Mouse (Mus musculus) hindbrain, embryonic 12.5 days (tissue): ENCODE results near the gene Trpm3. TPM values are rescaled to one million over a fixed set of nuclear protein-coding genes. Genes with fewer than 3 reads are reported as not detected.

Experiments
- ATAC-seq: fragments of 200-750 bp; cut with Nextera tagmentation; 2 replicates; pipeline ENCODE4 v1.8.0; 2017; ENCODE audit warnings: moderate TSS enrichment; ENCODE audit not compliant: low FRiP score
- H3K27ac ChIP-seq: fragments of 300-500 bp; sonication (generic); 2 replicates; pipeline ENCODE4 v1.5.1; 2016; ENCODE audit warnings: mild to moderate bottlenecking
- H3K27me3 ChIP-seq: fragments of 300-500 bp; sonication (generic); 2 replicates; pipeline ENCODE4 v1.6.1; 2016; ENCODE audit warnings: mild to moderate bottlenecking
- H3K36me3 ChIP-seq: fragments of 300-500 bp; sonication (generic); 2 replicates; pipeline ENCODE4 v1.6.1; 2016; ENCODE audit warnings: mild to moderate bottlenecking
- H3K4me1 ChIP-seq: fragments of 300-500 bp; sonication (generic); 2 replicates; pipeline ENCODE4 v1.6.1; 2016
- H3K4me2 ChIP-seq: fragments of 300-500 bp; sonication (generic); replicated peaks from 2 replicates; pipeline ENCODE4 v1.6.1; 2016; ENCODE audit warnings: mild to moderate bottlenecking
- H3K4me3 ChIP-seq: fragments of 300-500 bp; sonication (generic); 2 replicates; pipeline ENCODE4 v1.5.1; 2016; ENCODE audit warnings: mild to moderate bottlenecking
- H3K9ac ChIP-seq: fragments of 300-500 bp; sonication (generic); 2 replicates; pipeline ENCODE4 v1.6.1; 2016; ENCODE audit warnings: mild to moderate bottlenecking, moderate library complexity
- H3K9me3 ChIP-seq: fragments of 300-500 bp; sonication (generic); replicated peaks from 2 replicates; pipeline ENCODE4 v1.6.1; 2016; ENCODE audit warnings: mild to moderate bottlenecking
- WGBS: fragments of 180-500 bp; shearing (Covaris S2); methylation state at CpG from one replicate; pipeline ENCODE4 v1.1.7; 2016; 5-methylcytosine and 5-hydroxymethylcytosine counted together
- polyA plus RNA-seq: library from polyadenylated mRNA; unstranded; fragments of >200 nt; fragmentation: Nextera tagmentation; extraction: Ambion mirVana; gene quantifications from 2 replicates; pipeline ENCODE4 v1.2.1, GENCODE M21; 2016

Gene Trpm3
- 21.4 and 23.8 TPM in 2 replicates for polyA plus RNA-seq

- peak; percentile 94 for ATAC-seq
- Histone ChIP-seq H3K27ac (no peak within 1 kb of the TSS), H3K36me3 (no peaks in the 10 kb centered on the region), H3K4me3 (peak within 1 kb of the TSS; percentile 39), H3K9me3 (no peaks in the 10 kb centered on the region), H3K4me2 (peak within 1 kb of the TSS; percentile 88), H3K4me1 (peaks cover 8% of the 10 kb centered on the region), H3K27me3 (peaks cover 8% of the 10 kb centered on the region; the same call in 1 of the 2 replicates), H3K9ac (peak within 1 kb of the TSS; percentile 51)
- under 1% methylated on average over 39 of the region's 39 CpGs for WGBS
Measured at GRCm38 (mm10) chr19:22138590-22139421, at the start of gene Trpm3. TSS of gene Trpm3 (plus strand) at chr19:22139046.

- H3K9me3 ChIP-seq, result no peaks in the 10 kb centered on the region
- H3K27ac ChIP-seq, result no peak overlapping the region
- ATAC-seq, result no peak
- H3K4me3 ChIP-seq, result no peak overlapping the region
- no peaks in the 10 kb centered on the region for H3K27me3 ChIP-seq
- H3K4me1 ChIP-seq, result no peaks in the 10 kb centered on the region
- H3K9ac ChIP-seq, result no peak overlapping the region
- H3K4me2 ChIP-seq, result no peak overlapping the region
- H3K36me3 ChIP-seq, result no peaks in the 10 kb centered on the region
- 48% methylated on average over 4 of the region's 4 CpGs for WGBS
Measured at GRCm38 (mm10) chr19:22100582-22100981, 38.3 kb upstream of the Trpm3 start.

GRCm38 (mm10) chr19:22103865-22104264, 35.0 kb upstream of the Trpm3 start:
- H3K9ac ChIP-seq, result no peak overlapping the region
- H3K27ac ChIP-seq, result no peak overlapping the region
- H3K36me3 ChIP-seq, result no peaks in the 10 kb centered on the region
- no peaks in the 10 kb centered on the region for H3K9me3 ChIP-seq
- no peak overlapping the region for H3K4me3 ChIP-seq
- no peak overlapping the region for H3K4me2 ChIP-seq
- WGBS, result 84% methylated on average over 4 of the region's 4 CpGs
- no peaks in the 10 kb centered on the region for H3K4me1 ChIP-seq
- no peak for ATAC-seq
- no peaks in the 10 kb centered on the region for H3K27me3 ChIP-seq

- ATAC-seq, result no peak
Measured at GRCm38 (mm10) chr19:22104848-22105484, 33.9 kb upstream of the Trpm3 start.

GRCm38 (mm10) chr19:22105648-22106047, 33.2 kb upstream of the Trpm3 start:
- no peak overlapping the region for H3K4me3 ChIP-seq
- 66% methylated on average over 2 of the region's 2 CpGs for WGBS
- ATAC-seq, result no peak

More at GRCm38 (mm10) chr19:22104848-22105484, 33.9 kb upstream of the Trpm3 start:
- Histone ChIP-seq H3K4me1 (no peaks in the 10 kb centered on the region), H3K9ac (no peak overlapping the region), H3K9me3 (no peaks in the 10 kb centered on the region), H3K4me3 (no peak overlapping the region), H3K4me2 (no peak overlapping the region), H3K27me3 (no peaks in the 10 kb centered on the region), H3K36me3 (no peaks in the 10 kb centered on the region), H3K27ac (no peak overlapping the region)
- 50% methylated on average over 7 of the region's 7 CpGs for WGBS

GRCm38 (mm10) chr19:22108893-22109463, 29.9 kb upstream of the Trpm3 start:
- no peak for ATAC-seq
- no peak overlapping the region for H3K4me3 ChIP-seq
- H3K9me3 ChIP-seq, result no peaks in the 10 kb centered on the region
- no peak overlapping the region for H3K9ac ChIP-seq
- H3K4me2 ChIP-seq, result no peak overlapping the region
- 93% methylated on average over 8 of the region's 8 CpGs for WGBS
- no peak overlapping the region for H3K27ac ChIP-seq
- no peaks in the 10 kb centered on the region for H3K27me3 ChIP-seq
- H3K4me1 ChIP-seq, result no peaks in the 10 kb centered on the region
- no peaks in the 10 kb centered on the region for H3K36me3 ChIP-seq

More at GRCm38 (mm10) chr19:22105648-22106047, 33.2 kb upstream of the Trpm3 start:
- H3K4me2 ChIP-seq, result no peak overlapping the region
- H3K36me3 ChIP-seq, result no peaks in the 10 kb centered on the region
- no peak overlapping the region for H3K27ac ChIP-seq
- H3K4me1 ChIP-seq, result no peaks in the 10 kb centered on the region
- H3K9ac ChIP-seq, result no peak overlapping the region
- no peaks in the 10 kb centered on the region for H3K9me3 ChIP-seq
- no peaks in the 10 kb centered on the region for H3K27me3 ChIP-seq

GRCm38 (mm10) chr19:22120976-22121375, 17.9 kb upstream of the Trpm3 start:
- Histone ChIP-seq H3K27ac (no peak overlapping the region), H3K4me1 (no peaks in the 10 kb centered on the region), H3K4me2 (no peak overlapping the region), H3K9ac (no peak overlapping the region), H3K27me3 (no peaks in the 10 kb centered on the region), H3K4me3 (no peak overlapping the region), H3K36me3 (no peaks in the 10 kb centered on the region), H3K9me3 (no peaks in the 10 kb centered on the region)
- WGBS, result 90% methylated on average over 2 of the region's 2 CpGs
- ATAC-seq, result no peak

GRCm38 (mm10) chr19:22121631-22122030, 17.2 kb upstream of the Trpm3 start:
- Histone ChIP-seq H3K27me3 (no peaks in the 10 kb centered on the region), H3K4me1 (no peaks in the 10 kb centered on the region), H3K9me3 (no peaks in the 10 kb centered on the region), H3K27ac (no peak overlapping the region), H3K36me3 (no peaks in the 10 kb centered on the region), H3K4me2 (no peak overlapping the region), H3K4me3 (no peak overlapping the region), H3K9ac (no peak overlapping the region)
- ATAC-seq, result no peak
- WGBS, result 83% methylated on average over 2 of the region's 2 CpGs

GRCm38 (mm10) chr19:22132626-22133025, 6.2 kb upstream of the Trpm3 start:
- Histone ChIP-seq H3K4me3 (no peak overlapping the region), H3K27ac (no peak overlapping the region), H3K36me3 (no peaks in the 10 kb centered on the region), H3K4me2 (no peak overlapping the region), H3K9me3 (no peaks in the 10 kb centered on the region), H3K9ac (no peak overlapping the region), H3K4me1 (no peaks in the 10 kb centered on the region), H3K27me3 (peaks cover 3% of the 10 kb centered on the region; the same call in 1 of the 2 replicates)
- WGBS, result 89% methylated on average over 3 of the region's 3 CpGs
- no peak for ATAC-seq

- H3K36me3 ChIP-seq, result no peaks in the 10 kb centered on the region
- H3K27ac ChIP-seq, result no peak overlapping the region
- no peak for ATAC-seq
- H3K4me1 ChIP-seq, result no peaks in the 10 kb centered on the region
- H3K27me3 ChIP-seq, result no peaks in the 10 kb centered on the region
- no peak overlapping the region for H3K9ac ChIP-seq
- 77% methylated on average over 4 of the region's 4 CpGs for WGBS
- H3K4me3 ChIP-seq, result no peak overlapping the region
- no peaks in the 10 kb centered on the region for H3K9me3 ChIP-seq
- H3K4me2 ChIP-seq, result no peak overlapping the region
Measured at GRCm38 (mm10) chr19:22178549-22178948, 39.7 kb downstream of the Trpm3 start.

GRCm38 (mm10) chr19:22179017-22179416, 40.2 kb downstream of the Trpm3 start:
- H3K4me2 ChIP-seq, result no peak overlapping the region
- H3K9ac ChIP-seq, result no peak overlapping the region
- no peak overlapping the region for H3K27ac ChIP-seq
- no peaks in the 10 kb centered on the region for H3K4me1 ChIP-seq
- H3K9me3 ChIP-seq, result no peaks in the 10 kb centered on the region
- WGBS, result 96% methylated on average over 2 of the region's 2 CpGs
- H3K27me3 ChIP-seq, result no peaks in the 10 kb centered on the region
- no peak overlapping the region for H3K4me3 ChIP-seq
- ATAC-seq, result no peak
- H3K36me3 ChIP-seq, result no peaks in the 10 kb centered on the region

- Histone ChIP-seq H3K9ac (no peak overlapping the region), H3K4me2 (no peak overlapping the region), H3K4me3 (no peak overlapping the region), H3K27me3 (no peaks in the 10 kb centered on the region), H3K9me3 (no peaks in the 10 kb centered on the region), H3K27ac (no peak overlapping the region), H3K36me3 (no peaks in the 10 kb centered on the region), H3K4me1 (no peaks in the 10 kb centered on the region)
- 91% methylated on average over 3 of the region's 3 CpGs for WGBS
- no peak for ATAC-seq
Measured at GRCm38 (mm10) chr19:22180136-22180535, 41.3 kb downstream of the Trpm3 start.
